Mouse (Mus musculus) heart, postnatal 0 days (tissue): ENCODE results near the gene Prim2. TPM values are rescaled to one million over a fixed set of nuclear protein-coding genes. Genes with fewer than 3 reads are reported as not detected.

Experiments
- ATAC-seq: fragments of 200-750 bp; cut with Nextera tagmentation; 2 replicates; pipeline ENCODE4 v1.8.0; 2017; ENCODE audit warnings: low read depth, moderate number of reproducible peaks, moderate library complexity; ENCODE audit not compliant: insufficient read depth
- DNase-seq: peaks from one replicate; pipeline ENCODE4 v3.0.0-alpha.2; 2016; ENCODE audit warnings: low spot score
- H3K27ac ChIP-seq: fragments of 300-500 bp; sonication (generic); 2 replicates; pipeline ENCODE4 v1.5.1; 2014; ENCODE audit warnings: low read depth, mild to moderate bottlenecking
- H3K27me3 ChIP-seq: fragments of 300-500 bp; sonication (generic); 2 replicates; pipeline ENCODE4 v1.6.1; 2014; ENCODE audit warnings: low read length, mixed read lengths; ENCODE audit not compliant: control insufficient read depth, insufficient read depth
- H3K36me3 ChIP-seq: fragments of 300-500 bp; sonication (generic); replicated peaks from 2 replicates; pipeline ENCODE4 v1.6.1; 2014; ENCODE audit warnings: low read length, mixed read lengths; ENCODE audit not compliant: control insufficient read depth, insufficient read depth
- H3K4me1 ChIP-seq: fragments of 300-500 bp; sonication (generic); 2 replicates; pipeline ENCODE4 v1.6.1; 2014; ENCODE audit warnings: antibody characterized with exemption; ENCODE audit not compliant: control insufficient read depth, insufficient read depth
- H3K4me2 ChIP-seq: fragments of 300-500 bp; sonication (generic); 2 replicates; pipeline ENCODE4 v1.6.1; 2014; ENCODE audit warnings: low read depth, mild to moderate bottlenecking, low read length, moderate library complexity
- H3K4me3 ChIP-seq: fragments of 300-500 bp; sonication (generic); 2 replicates; pipeline ENCODE4 v1.5.1; 2014; ENCODE audit warnings: low read depth, low read length
- H3K9ac ChIP-seq: fragments of 300-500 bp; sonication (generic); replicated peaks from 2 replicates; pipeline ENCODE4 v1.6.1; 2014; ENCODE audit warnings: low read depth, low read length, mixed read lengths
- H3K9me3 ChIP-seq: fragments of 300-500 bp; sonication (generic); replicated peaks from 2 replicates; pipeline ENCODE4 v1.6.1; 2016; ENCODE audit warnings: low read length; ENCODE audit not compliant: control insufficient read depth
- CTCF ChIP-seq: IDR thresholded peaks from 2 replicates; pipeline ENCODE4 v1.5.1; 2016; ENCODE audit warnings: antibody characterized with exemption, control low read depth, low read depth
- EP300 ChIP-seq: IDR thresholded peaks from 2 replicates; pipeline ENCODE4 v1.6.1; 2016; ENCODE audit warnings: antibody characterized with exemption, low read depth
- WGBS: fragments of 180-500 bp; shearing (Covaris S2); extraction: QIAGEN DNeasy Blood & Tissue Kit; methylation state at CpG from one replicate; pipeline ENCODE4 v1.1.7; 2014; 5-methylcytosine and 5-hydroxymethylcytosine counted together
- polyA plus RNA-seq: library from polyadenylated mRNA; unstranded; fragments of >200 nt; fragmentation: Nextera tagmentation; extraction: Ambion mirVana; gene quantifications from 2 replicates; pipeline ENCODE4 v1.2.1, GENCODE M21; 2015
- total RNA-seq: library from RNA; depleted of rRNA; stranded (reverse); fragments of >200 nt; gene quantifications from 2 replicates; pipeline ENCODE4 v1.2.3, GENCODE M21; 2014; ENCODE audit warnings: low replicate concordance

Prim2 gene
- total and polyA plus RNA-seq, 2 experiments from 2014 or later, result 4.9 to 13.9 TPM

DNA sequence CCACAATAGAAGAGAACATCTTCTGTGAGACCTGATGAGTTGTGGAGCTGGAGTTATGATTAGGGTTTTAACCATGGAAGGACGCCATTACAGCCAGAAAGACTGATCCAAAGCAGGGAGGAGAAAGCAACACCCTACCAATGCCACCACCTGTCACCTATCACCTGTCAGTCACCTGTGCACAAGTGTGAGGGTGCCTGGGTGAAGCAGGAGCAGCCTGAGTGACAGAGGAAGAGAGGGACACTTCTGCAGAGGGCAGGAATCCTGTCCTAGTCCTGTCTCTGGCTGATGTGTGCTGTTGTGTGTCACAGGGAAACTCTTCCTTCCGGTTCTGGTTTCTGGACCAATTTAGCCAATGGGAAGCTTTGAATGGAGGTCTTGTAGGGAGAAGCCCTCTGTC is 26.4 kb upstream of the Prim2 start:
- Histone ChIP-seq H3K4me3 (no peak overlapping the region), H3K27me3 (no peaks in the 10 kb centered on the region), H3K9me3 (no peaks in the 10 kb centered on the region), H3K36me3 (no peaks in the 10 kb centered on the region), H3K9ac (no peak overlapping the region), H3K27ac (no peak overlapping the region), H3K4me1 (no peaks in the 10 kb centered on the region), H3K4me2 (no peak overlapping the region)
- no peak for ATAC-seq
- WGBS, result 61% methylated on average over 2 of the region's 2 CpGs
- DNase-seq, result no peak
- TF ChIP-seq EP300 (no peak), CTCF (no peak)

DNA sequence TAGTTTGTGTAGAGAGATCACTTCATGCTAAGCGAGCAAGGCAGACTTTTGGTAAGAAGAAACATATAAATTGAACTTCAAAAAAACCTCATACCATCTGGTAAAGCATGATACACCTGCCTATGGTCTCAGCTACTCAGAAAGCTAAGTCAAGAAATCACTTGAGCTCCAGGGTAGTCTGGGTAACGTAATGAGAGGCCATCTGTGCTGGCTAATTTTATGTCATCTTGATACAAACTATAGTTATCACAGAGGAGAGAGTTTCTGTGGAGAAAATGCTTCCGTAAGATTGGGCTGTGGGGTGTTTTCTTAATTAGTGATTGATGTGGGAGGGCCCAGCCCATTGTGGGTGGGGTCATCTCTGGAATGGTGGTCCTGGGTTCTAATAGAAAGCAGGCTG is 24.3 kb upstream of the Prim2 start:
- 67% methylated on average over 3 of the region's 3 CpGs for WGBS
- no peaks in the 10 kb centered on the region for H3K27me3 ChIP-seq
- no peak for TF ChIP-seq CTCF
- TF ChIP-seq EP300, result no peak
- H3K4me2 ChIP-seq, result no peak overlapping the region
- H3K4me3 ChIP-seq, result no peak overlapping the region
- DNase-seq, result no peak
- no peaks in the 10 kb centered on the region for H3K36me3 ChIP-seq
- no peaks in the 10 kb centered on the region for H3K4me1 ChIP-seq
- ATAC-seq, result no peak
- H3K27ac ChIP-seq, result no peak overlapping the region
- no peaks in the 10 kb centered on the region for H3K9me3 ChIP-seq
- no peak overlapping the region for H3K9ac ChIP-seq

GRCm38 (mm10) chr1:33690087-33690448 is 20.5 kb upstream of the Prim2 start:
- ATAC-seq (no peak), DNase-seq (no peak)
- Histone ChIP-seq H3K27me3 (no peaks in the 10 kb centered on the region), H3K4me3 (no peak overlapping the region), H3K27ac (no peak overlapping the region), H3K9me3 (no peaks in the 10 kb centered on the region), H3K4me1 (no peaks in the 10 kb centered on the region), H3K4me2 (no peak overlapping the region), H3K36me3 (no peaks in the 10 kb centered on the region), H3K9ac (no peak overlapping the region)
- 49% methylated on average over 4 of the region's 4 CpGs for WGBS
- TF ChIP-seq EP300 (no peak), CTCF (no peak)

- ATAC-seq, result no peak
- WGBS, result 74% methylated on average over 8 of the region's 8 CpGs
- H3K4me2 ChIP-seq, result no peak overlapping the region
- TF ChIP-seq CTCF, result no peak
- no peak for TF ChIP-seq EP300
- no peaks in the 10 kb centered on the region for H3K4me1 ChIP-seq
- no peaks in the 10 kb centered on the region for H3K27me3 ChIP-seq
- H3K9me3 ChIP-seq, result no peaks in the 10 kb centered on the region
- H3K36me3 ChIP-seq, result no peaks in the 10 kb centered on the region
- H3K4me3 ChIP-seq, result no peak overlapping the region
- no peak overlapping the region; the same call in 1 of the 2 replicates for H3K27ac ChIP-seq
- DNase-seq, result no peak
- no peak overlapping the region for H3K9ac ChIP-seq
These were observed 20.0 kb upstream of the Prim2 start for GRCm38 (mm10) chr1:33689446-33690086.

GRCm38 (mm10) chr1:33688810-33689209 is 19.2 kb upstream of the Prim2 start:
- DNase-seq (no peak), ATAC-seq (no peak)
- Histone ChIP-seq H3K9me3 (no peaks in the 10 kb centered on the region), H3K4me1 (no peaks in the 10 kb centered on the region), H3K4me3 (no peak overlapping the region), H3K27me3 (no peaks in the 10 kb centered on the region), H3K4me2 (no peak overlapping the region), H3K9ac (no peak overlapping the region), H3K36me3 (no peaks in the 10 kb centered on the region), H3K27ac (no peak overlapping the region; the same call in 1 of the 2 replicates)
- 47% methylated on average over 2 of the region's 2 CpGs for WGBS
- TF ChIP-seq CTCF (no peak), EP300 (no peak)

DNA sequence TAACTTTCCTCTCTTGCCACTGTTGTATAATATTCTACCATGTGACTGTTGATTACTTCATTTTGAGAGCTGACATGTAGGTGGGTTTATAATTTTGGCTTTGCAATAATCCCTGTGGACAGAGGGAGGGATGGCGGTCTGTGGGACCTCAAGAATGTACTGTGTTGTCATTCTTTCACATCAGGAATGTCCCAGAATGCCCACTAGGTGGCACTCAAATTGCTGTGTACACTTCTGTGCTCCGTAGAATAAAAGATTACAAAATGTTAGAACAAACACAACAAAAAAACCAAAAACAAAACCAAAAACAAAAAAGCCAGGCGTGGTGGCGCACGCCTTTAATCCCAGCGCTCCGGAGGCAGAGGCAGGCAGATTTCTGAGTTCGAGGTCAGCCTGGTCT is 14.9 kb upstream of the Prim2 start:
- H3K36me3 ChIP-seq, result no peaks in the 10 kb centered on the region
- H3K4me3 ChIP-seq, result no peak overlapping the region
- H3K9ac ChIP-seq, result no peak overlapping the region
- H3K27me3 ChIP-seq, result no peaks in the 10 kb centered on the region
- TF ChIP-seq CTCF (peak; percentile 55), EP300 (no peak)
- no peak for DNase-seq
- 57% methylated on average over 8 of the region's 8 CpGs for WGBS
- no peaks in the 10 kb centered on the region for H3K4me1 ChIP-seq
- no peak overlapping the region for H3K4me2 ChIP-seq
- H3K27ac ChIP-seq, result no peak overlapping the region
- no peaks in the 10 kb centered on the region for H3K9me3 ChIP-seq
- no peak for ATAC-seq
